Mouse (Mus musculus) hematopoietic stem cell, adult 5-6 weeks (primary cell): Measurements from ENCODE around the gene Emc6. TPM values are rescaled to one million over a fixed set of nuclear protein-coding genes. Genes with fewer than 3 reads are reported as not detected.
A peak's percentile ranks its signal among the peaks of the same experiment; 100 is the strongest.

ENCODE experiments used
- ATAC-seq, 2 experiments: fragments of 125-278 bp in 1 of 2; replicated peaks in 1 of 2; 2 replicates each; pipeline ENCODE4 v1.8.0; 2016 to 2017; ENCODE audit warnings: inconsistent platforms in 2 of 2, mild to moderate bottlenecking in 2 of 2, moderate number of reproducible peaks in 2 of 2, low read depth in 1 of 2, moderate TSS enrichment in 1 of 2; ENCODE audit not compliant: low FRiP score in 2 of 2, poor library complexity in 2 of 2, severe bottlenecking in 2 of 2, insufficient read depth in 1 of 2, low TSS enrichment in 1 of 2
- total RNA-seq: library from RNA; stranded (forward); fragments of 172-1452, 232-1000 nt; gene quantifications from 2 replicates; pipeline ENCODE4 v1.2.3, GENCODE M21; 2017

Gene Emc6
- total RNA-seq, 1 experiment from 2014 or later = 44.5 TPM

DNA sequence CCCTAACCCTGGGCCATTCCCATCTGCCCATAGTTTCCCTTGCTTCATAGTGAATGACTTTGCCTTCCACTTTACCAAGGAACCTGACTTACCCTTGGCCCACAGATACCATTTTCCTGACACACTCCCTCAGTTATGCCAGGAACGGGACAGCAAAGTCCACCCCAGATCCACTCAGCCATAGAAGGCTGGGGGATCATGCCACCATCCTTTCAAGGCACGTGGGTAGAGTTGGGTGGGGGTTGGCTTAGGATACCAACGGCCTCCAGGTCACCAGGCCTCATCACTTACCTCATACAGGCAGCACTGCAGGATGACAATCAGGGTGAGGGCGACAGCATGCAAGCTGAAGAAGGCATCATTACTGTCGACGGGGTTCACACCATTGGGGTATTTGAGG, 10.4 kb upstream of the Emc6 start:
- ATAC-seq = no peak

DNA sequence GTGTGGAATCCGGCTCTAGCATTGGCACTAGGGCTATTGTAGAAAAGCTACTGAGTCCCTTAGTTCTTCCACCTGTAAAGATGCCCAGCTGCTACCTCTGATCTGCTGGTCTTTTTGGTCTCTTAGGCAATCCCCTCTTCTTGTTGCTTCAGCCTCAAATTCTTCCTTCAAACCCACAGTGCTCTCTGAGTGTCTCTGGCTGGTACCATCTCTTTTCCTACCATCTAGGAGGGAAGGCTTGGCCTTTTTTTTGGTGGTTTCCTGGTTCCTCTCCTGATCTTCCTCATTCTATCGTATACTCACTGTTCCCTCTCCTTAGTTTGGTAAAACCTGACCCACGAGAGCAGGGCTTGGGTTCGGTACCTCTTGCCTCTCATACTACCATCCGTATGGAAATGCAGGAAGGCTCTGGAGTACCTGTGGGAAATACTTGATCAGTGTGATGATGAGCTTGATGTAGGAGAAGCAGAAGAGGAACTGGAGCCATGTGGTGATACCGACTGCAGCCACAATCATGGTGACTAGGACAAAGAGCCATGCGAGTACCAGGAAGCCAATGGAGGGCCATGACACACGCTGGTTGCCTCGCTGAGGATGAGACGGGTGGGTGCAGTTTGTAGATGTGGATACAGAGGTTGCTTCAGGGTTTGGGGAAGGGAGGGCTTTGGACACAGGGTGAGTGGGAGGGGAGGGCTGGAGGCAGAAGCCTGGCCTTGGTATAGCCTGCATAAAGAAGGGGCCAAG, 9.2 kb upstream of the Emc6 start:
- peak in 1 of 2 experiments; percentile 11; a peak in 1 of 4 replicates for ATAC-seq

DNA sequence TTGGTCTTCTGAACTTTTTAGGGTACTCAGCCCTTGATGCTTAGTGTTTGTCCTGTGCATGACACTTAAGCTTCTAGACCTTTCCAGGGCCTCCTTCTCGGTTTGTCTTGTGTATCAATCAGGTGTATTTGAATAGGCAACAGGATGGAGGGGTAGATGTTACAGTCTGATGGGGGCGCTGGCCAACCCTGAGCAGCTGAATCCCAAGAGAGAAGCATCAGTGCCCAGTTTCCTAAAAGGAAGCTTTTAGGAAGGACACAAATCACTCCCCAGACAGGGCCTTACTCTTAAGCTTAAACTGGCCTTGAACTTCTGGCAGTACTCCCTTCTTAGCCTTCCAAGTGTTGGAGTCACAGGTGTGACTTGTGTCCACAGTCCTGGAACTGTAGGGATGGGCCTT, 1.1 kb upstream of the Emc6 start:
- ATAC-seq = no peak

DNA sequence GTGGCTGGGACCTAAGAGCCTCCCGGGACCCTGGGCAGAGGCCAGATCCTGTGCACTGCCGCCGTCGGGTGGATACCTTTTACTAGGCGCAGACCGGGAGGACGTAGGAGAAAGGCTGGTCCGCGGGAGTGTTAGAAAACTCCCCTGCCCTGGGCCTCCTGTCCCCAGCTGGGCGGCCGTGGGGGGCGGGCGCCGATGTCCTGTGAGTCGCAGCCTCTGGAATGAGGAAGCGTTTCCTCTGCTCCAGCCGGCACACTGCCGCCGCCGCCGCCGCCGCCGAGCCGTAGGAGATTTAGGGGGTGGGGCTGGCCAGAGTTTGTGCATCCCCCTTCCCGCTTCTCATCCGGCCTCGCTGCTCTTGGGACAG, 655 bp upstream of the Emc6 start:
- peak; percentile 56 to 58 for ATAC-seq

DNA sequence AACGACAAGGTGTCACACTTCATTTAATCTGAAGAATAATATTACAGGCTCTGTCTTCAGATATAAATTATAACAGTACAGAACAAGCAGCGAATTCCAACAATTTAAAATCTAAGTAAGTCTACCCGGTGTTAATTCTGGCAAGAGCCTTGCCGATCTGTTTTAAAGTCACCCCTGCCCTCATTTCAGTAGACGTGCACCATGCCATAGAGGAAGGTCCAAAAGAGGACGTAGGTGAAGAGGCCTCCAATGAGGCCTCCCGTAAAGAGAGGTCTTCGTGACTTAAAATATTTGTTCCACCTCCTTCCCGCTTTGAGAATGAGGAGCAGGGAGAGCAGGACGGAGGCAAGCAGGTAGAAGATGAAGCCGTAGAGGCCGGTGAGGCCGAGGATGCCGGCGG, 651 bp downstream of the Emc6 start:
- ATAC-seq = no peak

DNA sequence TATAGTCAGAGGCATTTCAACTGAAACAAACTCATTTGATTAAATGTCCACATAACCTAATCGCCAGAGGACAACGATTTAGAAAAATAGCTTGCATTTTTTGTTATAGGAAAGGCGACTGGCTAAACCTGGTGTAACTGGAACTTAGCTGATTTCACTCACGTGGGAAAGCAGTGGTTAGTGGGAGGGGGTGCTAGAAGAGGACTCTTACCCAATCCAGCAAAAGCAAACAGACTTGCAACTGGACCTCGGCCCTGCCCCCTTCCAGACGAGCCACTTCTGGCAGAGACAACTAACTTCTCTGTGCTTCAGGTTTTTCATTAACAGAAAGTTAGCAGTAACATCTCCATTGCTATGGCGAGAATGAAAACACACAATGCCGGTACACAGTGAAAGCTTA, 1.2 kb downstream of the Emc6 start:
- ATAC-seq = no peak

DNA sequence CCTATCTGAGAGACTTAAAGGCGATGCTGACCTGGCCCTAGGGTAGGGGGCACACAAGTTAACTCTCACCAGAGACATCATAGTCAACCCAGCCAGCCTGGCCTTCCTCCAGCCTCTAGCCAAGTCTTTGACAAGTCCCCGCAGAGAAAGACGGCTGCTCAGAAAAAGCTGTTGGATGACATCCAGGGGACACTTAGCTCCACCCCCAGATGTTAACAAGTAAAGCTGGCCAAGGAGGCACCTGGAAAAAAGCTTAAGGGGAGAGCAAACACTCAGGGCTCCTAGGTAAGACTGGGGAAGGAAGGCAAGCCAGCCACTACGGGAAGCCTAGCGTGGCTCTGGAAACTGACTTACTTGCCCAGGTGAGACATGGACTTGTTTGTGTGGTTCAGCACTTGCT, 4.7 kb downstream of the Emc6 start:
- no peak for ATAC-seq

DNA sequence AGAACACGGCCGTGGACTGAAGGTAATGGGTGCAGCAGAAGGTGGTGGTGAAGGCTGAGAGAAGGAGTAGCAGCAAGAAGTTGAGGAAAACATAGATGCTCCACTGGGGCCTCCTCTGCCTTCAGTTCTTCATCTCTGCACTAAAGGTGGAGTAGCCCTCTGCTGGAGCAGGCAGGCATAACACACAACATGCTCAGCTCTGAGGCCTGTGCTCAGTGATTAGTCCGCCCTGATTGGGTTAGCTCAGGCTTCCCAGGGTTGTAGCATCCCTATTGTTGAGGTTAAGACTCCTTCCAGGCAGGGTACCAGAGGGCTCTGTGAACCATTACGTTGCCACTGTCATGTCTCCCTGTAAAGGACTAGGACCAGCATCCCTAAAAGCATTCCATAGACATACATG, 7.6 kb downstream of the Emc6 start:
- ATAC-seq = peak; percentile 70 to 76; a peak in 3 of 4 replicates

DNA sequence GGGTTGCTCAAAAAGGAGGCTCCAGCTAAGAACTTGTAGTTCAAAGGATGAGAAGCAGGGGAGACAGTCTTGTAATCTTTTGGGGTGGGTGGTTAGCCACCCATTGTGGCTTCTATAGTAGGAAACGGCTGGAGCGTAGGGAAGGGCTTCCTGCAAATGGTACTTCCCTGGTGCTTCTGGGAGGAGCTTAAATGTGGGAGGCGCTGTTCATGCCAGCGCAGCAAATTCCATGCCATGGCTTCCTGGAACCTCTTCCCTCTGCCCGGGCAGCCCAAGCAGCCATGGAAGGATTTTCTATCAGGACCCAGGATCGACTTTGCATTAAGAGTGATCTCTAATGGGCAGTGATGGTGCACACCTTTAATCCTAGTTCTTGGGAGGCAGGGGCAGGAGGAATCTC, 8.3 kb downstream of the Emc6 start:
- ATAC-seq = no peak

DNA sequence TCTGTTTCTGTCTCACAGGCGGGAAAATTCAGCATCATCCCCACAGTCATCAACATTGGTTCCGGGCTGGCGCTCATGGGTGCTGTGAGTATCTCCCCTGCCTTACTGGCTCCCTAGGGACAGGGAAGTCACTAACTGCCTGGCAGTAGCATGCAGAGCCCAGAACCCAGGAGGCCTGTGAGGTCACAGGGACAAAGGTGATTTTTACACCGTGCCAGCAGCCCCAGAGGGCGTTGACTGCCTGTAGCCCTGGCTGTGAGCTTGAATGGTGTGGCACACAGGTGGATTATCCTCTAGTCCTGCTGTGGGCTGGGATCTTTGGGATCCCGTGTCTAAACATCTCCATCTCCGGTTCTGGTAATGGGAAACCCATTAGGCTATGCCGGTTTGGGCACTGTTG, 8.8 kb downstream of the Emc6 start:
- ATAC-seq = no peak

DNA sequence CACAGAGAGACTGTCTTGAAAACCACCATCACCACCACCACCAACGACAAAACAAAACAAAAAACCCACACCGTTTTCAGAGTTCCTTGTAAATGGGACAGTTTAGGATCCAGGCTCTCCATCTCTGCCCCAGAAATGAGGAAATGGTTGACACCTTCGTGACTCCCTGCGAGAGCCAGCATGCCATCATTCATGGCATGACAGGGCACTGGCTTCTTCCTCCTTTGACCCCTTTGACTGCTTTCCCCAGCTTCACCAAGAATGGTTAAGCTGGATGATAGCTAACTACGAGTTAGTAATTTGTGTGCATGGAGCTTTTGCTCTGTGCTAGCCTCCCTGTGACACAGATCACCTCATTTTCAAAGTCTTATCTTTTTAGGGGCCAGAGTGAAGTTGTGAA, 14.6 kb downstream of the Emc6 start:
- no peak for ATAC-seq

DNA sequence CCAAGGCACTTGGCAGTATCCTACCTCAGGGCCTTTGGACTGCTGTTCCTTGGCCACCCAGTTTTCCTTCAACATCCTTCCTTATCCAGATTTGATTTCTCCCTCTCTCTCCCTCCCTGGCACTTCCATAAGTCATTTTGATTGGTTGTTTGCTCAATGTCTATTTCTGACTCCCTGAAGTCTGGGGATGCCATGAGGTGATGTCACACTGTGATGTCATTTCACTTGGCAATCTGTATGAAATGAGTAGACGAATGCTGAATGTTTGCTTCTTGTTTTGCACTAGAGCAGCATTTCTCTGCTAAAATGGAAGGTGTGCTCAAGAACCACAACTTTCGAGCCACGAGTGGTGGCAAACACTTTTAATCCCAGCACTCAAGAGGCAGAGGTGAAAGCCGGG, 15.2 kb downstream of the Emc6 start:
- ATAC-seq = no peak

DNA sequence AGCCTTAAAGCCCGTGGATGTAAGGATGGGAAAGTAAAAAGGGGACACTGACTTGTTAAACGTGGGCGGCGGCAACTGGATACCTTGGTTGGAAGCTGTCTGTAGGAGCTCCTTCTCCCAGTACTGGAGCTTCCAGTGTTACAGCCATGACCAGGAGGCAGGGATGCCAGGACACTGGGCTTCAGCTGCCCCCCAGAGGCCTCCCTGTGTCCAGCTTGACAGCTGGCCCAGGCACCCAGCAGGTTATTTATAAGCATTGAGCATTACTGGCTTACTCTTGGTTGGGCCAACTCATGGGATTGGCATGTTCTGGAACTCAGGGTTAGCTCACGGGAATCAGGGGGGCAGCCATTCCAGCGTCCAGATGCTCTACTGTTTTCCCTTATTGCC, 16.0 kb downstream of the Emc6 start:
- ATAC-seq = no peak

DNA sequence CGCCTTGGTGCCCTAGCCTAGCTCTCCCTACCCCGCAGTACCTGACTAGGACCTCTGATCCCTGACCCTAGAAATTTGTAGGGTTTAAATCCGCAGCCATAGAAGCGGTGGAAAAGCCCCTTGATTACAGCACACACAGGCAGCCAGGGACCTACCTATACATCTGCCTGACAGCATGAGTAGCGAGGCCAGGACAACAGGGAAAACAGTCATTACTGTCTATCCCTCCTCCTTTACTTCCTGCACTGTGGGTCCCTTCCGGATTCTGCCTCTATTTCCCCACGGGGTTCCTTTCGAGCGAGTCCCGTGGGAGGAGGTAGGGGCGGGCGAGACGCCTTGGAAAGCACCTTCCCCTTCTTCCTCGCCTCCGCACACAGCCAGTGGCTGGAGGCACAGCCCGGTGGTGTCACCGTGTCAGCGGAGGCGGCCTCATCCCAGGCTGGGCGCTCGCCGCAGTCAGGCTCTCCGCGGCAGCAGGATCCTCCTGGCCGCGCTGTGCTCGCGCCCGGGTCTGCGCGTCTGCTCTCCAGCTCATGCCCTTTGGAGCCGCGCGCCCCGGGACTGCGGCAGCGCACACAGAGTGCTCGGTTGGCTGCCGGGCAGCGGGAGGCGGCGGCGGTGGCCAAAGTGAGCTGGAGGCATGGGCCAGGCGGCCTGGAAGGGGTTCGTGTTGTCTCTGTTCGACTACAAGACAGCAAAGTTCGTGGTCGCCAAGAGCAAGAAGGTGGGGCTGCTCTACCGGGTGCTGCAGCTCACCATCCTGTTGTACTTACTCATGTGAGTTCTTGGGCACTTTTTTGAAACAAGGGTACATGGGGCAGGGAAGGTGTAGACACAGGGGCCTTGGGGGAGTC, 16.7 kb downstream of the Emc6 start, which contains the start of gene P2rx5:
P2rx5 (plus strand) TSS at position 465 of the 854 bp plus-strand sequence.
- peak; percentile 69 to 80 for ATAC-seq

DNA sequence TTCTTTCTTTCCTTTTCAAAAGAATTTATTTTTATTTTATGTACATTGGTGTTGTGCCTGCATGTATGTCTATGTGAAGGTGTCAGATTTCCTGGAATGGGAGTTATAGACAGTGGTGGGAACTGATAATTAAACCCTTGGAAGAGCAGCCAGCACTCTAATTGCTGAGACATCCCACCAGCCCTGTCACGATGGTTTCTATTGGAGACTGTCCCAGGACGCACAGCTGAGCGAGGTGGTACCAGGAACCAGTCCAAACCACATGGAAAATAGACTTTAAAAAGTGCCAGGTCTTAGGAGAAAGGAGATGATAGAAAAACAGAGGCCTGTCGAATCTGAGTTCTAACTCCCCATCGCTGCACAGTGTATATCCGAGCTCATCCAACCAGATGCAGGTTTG, 21.8 kb downstream of the Emc6 start:
- ATAC-seq = no peak

DNA sequence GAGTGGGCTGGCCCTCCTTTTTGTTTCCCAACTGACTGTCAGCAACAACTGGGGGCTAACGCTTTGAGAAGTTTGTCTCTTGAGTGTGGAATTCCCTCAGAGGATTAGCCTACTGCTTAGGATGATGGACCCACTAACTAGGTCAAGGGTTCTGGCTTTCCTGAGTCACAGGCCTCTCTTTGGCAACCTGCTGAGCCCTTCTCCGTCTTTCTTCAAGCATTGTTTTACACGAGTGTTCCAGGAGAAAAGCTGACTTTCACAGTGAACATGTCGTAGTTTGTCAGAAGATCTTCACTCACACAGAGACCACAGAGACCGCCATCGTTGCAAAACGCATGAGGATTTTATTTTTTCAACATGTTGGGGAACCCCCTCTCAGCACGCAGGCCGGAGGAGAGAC, 28.6 kb downstream of the Emc6 start:
- ATAC-seq = no peak

DNA sequence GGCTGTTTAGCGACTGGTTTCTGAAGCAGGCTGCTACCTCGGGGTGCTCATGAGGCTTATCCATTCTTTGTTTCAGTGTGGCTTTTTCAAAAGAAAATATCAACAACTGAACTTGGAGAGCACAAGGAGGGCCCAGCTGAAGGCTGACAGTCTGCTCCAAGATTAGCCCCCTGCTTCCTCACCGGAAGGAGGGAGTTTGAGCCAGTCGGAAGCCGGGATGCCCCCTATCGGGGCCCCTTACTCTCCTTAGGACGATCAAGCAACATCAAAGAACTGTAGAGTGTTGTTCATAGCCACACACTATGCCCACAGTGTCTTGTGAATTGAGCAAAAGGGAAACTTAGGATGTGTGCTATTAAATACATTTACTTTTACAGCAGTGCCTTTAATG, 29.9 kb downstream of the Emc6 start:
- no peak for ATAC-seq

DNA sequence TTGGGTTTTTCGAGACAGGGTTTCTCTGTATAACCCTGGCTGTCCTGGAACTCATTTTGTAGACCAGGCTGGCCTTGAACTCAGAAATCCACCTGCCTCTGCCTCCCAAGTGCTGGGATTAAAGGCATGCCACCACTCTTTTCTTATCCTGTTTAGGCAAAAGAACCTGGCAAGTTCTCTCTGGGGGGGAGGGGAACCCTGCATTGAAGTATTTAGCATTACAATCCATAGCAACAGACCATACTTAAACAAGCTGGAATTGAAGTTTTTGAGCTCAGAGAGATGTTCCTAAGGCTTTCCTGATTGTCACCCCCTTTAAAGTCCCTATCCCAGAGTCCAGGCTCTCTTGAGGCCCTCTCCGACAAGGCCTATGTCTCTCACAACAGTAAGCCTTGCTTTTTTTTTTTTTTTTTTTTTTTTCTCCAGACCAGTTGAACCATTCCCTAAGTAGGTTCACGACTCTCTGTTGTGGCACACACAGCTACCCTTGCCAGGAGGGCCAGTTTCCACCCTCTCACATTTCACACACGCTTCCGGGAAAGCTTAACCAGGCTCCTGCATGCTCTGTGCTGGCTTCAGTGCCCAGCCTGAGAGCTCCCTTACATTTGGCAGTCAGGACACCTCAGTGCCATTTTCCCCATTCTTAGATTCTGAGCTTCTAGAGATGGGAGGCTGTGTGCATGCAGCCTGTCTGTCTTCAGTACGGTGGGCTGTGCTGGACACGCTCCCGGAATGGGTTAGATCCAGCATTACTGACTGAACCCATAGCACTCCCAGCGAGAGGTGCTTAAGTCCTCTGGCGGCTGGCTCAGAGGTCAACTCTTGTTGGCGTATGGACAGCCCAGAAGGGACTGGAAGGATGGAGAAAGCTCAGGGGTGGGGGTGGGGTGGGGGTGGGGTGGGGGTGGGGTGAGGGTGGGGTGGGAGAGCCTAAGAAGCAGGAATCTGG, 30.5 kb downstream of the Emc6 start:
- ATAC-seq = no peak
